Mouse (Mus musculus) R1 (cell line): Measurements from ENCODE around the gene Sptlc2.
A peak's percentile ranks its signal among the peaks of the same experiment; 100 is the strongest.

Source experiments
- DNase-seq: peaks from one replicate; pipeline ENCODE4 v3.0.0-alpha.2; 2018; ENCODE audit warnings: low read depth, low spot score

Gene Sptlc2

GRCm38 (mm10) chr12:87397126-87397525 is 9.0 kb upstream of the Sptlc2 start:
- no peak for DNase-seq

- DNase-seq: no peak
Measured at GRCm38 (mm10) chr12:87394316-87394715, 6.2 kb upstream of the Sptlc2 start.

- no peak for DNase-seq
Measured at GRCm38 (mm10) chr12:87393447-87394145, 5.4 kb upstream of the Sptlc2 start.

DNA sequence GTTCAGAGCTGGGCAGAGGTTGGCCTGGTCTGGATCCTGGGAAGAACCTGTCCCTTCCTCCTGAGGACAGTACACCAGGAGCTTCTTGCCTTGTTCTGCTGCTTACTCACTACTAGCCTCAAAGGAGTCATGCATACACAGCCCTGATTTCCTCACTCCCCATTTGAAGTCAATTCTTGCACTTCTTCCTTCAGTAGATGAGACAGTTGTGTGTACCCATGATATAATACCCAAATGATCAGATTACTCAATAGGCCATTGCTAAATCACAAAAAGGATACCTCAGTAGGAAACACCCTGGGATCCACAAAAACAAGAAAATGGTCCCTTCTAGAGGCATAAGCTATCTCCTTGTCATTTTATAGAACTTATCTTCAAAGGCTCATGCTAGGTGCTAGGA is 3.2 kb upstream of the Sptlc2 start:
- no peak for DNase-seq

DNA sequence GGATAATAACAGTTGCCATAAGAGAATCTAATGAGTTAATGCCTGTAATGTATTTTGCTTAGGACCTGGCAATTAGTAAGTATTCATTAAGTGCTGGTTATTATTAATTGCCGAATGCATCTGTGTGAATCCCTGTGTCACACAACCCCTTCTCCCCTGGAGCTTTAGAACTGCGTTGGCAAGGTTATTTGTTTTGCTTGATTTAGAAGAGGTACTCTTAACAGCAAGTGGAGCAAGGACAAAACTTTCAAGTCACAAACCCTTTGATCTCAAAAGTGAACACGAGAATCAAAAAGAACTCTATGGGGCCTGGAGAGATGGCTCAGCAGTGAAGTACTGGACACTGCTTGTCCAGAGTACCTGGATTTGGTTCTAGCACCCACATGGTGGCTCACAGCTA is 1.1 kb upstream of the Sptlc2 start:
- no peak for DNase-seq

DNA sequence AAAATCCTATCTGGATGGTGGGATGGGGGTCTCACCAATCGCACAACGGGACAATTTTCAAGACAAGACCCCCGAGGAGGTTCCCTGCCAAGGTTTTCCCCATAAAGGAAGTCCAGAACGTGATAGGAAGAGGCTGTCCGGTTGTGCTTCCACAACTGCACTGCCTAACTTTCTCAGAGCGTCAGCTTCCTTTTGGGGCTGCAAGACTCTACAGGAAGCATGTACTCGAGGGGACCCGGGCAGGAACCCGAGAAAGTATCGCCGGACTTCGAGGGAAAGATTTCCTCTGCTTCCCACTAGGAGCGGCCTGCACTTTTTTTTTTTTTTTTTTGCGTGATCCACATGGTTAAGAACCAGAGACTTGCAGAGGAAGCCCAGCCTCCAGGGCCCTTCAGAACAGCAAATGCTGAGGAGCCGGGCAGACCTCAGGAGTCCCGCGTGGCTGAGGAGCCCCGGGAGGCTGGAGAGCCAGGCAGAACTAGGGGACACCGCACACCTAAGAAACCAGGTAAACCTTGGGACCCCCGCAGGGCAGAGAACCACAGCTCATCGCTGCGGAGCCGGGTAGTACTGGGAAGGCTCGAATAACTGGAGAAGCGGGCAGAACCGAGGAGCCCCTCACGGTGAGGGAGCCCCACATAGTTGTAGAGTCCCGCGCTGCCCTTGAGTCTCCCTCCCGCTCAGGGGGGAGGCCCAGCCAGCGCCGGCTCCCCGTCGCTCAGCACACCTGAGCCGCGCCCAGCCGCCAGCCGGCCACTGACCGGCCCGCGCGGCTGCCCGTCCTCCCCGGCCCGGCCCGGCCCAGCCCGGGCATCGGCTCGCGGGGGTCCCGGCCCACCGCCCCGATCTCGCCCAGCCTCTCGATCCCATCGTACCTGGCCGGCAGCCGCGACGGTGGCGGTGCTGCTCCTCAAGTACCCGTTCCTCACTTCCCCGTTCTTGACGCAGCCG is 709 bp downstream of the Sptlc2 start:
- peak; percentile 44 for DNase-seq

GRCm38 (mm10) chr12:87385051-87385450 is 3.1 kb downstream of the Sptlc2 start:
- no peak for DNase-seq

GRCm38 (mm10) chr12:87381380-87381682 is 6.8 kb downstream of the Sptlc2 start:
- no peak for DNase-seq

DNA sequence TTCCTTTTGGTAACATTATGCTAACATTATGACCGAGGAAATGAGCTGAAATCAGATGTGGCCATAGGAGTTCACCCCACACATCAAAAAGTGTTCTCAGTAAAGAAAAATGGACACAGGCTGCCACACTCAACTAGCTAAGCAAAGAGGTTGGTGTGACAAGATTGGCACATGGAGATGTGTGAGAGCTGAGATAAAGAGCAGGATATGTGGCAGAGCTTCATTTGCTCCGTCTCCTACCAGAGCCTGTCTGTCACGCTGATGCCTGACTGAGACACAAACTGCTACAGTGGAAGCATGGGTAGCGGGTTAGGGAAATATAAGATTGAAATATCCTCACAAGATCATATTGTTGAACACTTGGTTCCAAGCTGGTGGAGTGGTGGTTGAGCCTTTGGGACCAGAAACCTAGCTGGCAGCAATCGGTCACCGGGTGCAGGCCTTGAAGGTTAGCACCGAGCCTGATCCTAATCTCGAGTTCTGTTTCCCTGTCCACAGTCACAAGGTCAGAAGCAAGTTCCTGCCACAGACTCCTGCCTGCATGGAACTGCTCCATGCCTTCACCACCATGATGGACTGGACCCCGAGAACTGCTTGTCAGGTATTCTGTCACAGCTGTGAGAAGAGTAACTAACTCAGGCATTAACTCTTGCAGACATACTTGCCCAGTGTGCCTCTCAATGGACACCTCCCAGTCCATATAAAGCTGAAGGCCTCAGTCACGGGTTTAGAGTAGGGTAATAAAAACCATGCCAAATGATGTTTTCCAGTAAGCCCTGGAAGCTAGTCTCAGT is 7.4 kb downstream of the Sptlc2 start:
- DNase-seq: no peak

DNA sequence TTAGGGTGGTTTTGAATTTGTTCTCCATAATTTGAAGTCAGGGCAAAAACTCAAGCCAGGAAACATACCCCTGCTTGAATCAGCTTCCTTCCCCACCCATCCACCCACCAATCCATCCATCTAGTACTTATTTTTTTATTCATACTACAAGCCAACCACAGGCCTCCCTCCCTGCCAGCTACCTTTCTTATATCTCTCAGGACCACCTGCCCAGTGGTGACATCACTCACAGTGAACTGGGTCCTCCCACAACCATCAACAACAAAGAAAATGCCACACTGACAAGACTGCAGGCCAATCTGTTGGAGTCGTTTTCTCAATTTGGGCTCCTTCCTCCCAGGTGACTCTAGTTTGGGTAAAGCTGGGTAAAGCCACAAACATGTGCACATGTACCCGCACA is 8.7 kb downstream of the Sptlc2 start:
- no peak for DNase-seq

GRCm38 (mm10) chr12:87374159-87374558 is 14.0 kb downstream of the Sptlc2 start:
- DNase-seq: no peak

DNA sequence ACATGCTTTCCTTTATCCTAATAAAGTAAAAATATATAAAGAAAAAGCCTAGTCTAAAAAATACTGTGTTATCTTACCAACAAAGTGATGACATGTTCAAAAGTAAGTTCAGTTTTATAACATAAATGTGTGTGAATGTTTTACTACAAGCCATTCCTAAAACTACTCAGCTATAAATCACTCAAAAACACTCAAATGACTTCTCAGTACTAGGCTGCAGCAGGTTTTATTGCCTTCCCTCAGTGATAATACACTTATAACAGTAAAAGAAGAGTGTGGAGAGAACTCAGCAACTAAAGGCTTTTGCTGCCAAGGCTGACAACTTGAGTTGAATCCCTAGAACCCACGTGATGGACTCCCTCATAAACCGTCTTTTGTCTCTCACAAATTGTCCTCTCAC is 18.8 kb downstream of the Sptlc2 start:
- no peak for DNase-seq

- DNase-seq: no peak
Measured at GRCm38 (mm10) chr12:87368092-87368491, 20.1 kb downstream of the Sptlc2 start.

- no peak for DNase-seq
Measured at GRCm38 (mm10) chr12:87365676-87366075, 22.5 kb downstream of the Sptlc2 start.

- no peak for DNase-seq
Measured at GRCm38 (mm10) chr12:87362111-87362510, 26.0 kb downstream of the Sptlc2 start.

DNA sequence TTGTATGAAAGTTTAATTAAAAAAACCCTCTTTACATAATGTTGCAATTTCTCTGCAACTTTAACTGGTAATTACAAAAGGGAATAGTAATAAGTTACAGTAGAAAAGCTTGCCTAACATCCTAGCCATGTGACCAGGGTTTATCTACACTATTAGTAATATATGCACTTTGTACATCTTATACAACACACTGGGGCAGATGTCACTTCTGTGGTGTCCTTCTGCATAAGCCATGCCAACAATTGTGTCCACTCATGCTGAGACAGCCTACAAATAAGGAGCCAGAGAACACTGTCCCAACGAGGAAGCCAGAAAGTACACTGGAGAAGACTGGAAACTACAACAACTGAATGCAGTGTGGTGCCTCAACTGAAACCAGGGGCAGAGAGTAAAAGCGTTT is 40.1 kb downstream of the Sptlc2 start:
- no peak for DNase-seq

- no peak for DNase-seq
Measured at GRCm38 (mm10) chr12:87347511-87347910, 40.6 kb downstream of the Sptlc2 start.

- no peak for DNase-seq
Measured at GRCm38 (mm10) chr12:87343084-87343605, 45.0 kb downstream of the Sptlc2 start.

- DNase-seq: no peak
Measured at GRCm38 (mm10) chr12:87338082-87338481, 50.1 kb downstream of the Sptlc2 start.

DNA sequence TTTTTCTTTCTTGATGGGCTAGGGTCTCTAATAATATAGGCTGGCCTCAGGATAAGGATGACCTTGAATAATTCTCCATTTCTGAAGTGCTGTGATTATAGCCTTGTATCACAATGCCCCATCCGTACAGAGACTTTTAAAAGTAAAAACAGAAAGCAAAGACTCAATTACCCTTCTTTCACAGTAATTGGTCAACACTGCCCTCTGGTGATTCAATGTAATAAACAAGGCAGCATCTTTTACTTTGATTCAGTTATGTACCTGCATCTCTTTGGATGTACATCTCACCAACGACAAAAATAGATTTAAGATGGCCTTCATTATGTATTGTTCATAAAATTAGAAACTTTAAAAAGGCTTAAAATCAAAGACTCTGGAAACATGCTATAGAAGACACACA is 53.3 kb downstream of the Sptlc2 start:
- DNase-seq: peak; percentile 59

GRCm38 (mm10) chr12:87333794-87334193 is 54.4 kb downstream of the Sptlc2 start:
- DNase-seq: no peak

DNA sequence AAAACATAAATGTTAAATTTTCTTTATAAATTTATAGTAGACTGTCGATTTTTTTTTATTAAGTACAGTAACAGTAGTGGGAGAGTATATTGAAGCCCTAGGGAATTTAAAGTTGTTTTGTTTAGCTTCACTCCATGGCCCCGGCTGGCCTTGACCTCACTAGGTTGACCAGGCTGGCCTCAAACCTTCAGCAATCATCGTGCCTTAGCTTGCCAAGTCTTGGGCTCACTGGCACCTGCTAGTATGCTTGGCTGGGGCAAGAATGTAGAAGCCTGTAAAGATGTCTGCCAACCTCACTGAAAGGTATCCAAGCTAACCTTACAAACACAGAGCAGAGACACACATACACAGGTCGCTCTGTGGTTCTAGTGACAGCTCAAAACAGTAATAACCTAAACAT is 55.6 kb downstream of the Sptlc2 start:
- no peak for DNase-seq
